Mouse (Mus musculus): Measurements from ENCODE around the gene Nynrin. TPM values are rescaled to one million over a fixed set of nuclear protein-coding genes. Genes with fewer than 3 reads are reported as not detected.
A peak's percentile ranks its signal among the peaks of the same experiment; 100 is the strongest.

Gene Nynrin
- polyA plus RNA-seq, 1 experiment from 2014 or later = 4.2 TPM

DNA sequence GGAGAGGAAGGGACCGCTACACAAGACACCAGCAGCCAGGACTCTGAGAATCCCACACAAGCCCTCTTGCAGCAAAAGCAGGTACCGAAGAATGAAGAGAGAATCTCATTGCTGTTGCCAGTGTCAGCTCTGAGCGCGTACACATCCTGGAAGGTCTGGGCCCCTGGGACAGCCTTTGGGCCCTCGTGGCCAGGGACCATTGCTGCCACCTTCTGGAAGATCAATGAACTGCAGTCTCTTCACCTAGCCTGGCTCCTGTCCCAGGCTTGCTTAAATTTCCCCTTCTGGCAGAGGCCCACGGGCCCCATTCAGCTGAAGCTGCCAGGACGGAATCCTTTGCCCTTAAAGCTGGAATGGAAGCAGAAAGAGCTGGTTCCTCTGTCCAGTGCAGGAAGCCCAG is 10.0 kb downstream of the Nynrin start:
- ATAC-seq (peak; percentile 85), DNase-seq (ENCODE audit: low spot score) (peak; percentile 87)
- Histone ChIP-seq H3K4me3 (ENCODE audit: low read depth, low read length) (no peak overlapping the region), H3K9ac (replicated peaks; ENCODE audit: low read depth) (no peak overlapping the region), H3K27me3 (replicated peaks; ENCODE audit: insufficient read depth, low read length) (no peaks in the 10 kb centered on the region), H3K9me3 (ENCODE audit: low read length) (no peaks in the 10 kb centered on the region), H3K4me2 (replicated peaks; ENCODE audit: low read depth, low read length) (no peak overlapping the region), H3K36me3 (ENCODE audit: insufficient read depth, low read length) (peaks cover 6% of the 10 kb centered on the region), H3K27ac (ENCODE audit: low read length) (no peak overlapping the region), H3K4me1 (ENCODE audit: insufficient read depth, low read depth, low read length) (0 out of 2 replicates have a peak, but pooled peaks cover 3% of the 10 kb centered on the region)
- peak; percentile 97 for TF ChIP-seq CTCF (IDR thresholded peaks at IDR 0.05)
- no peak for TF ChIP-seq EP300 (IDR thresholded peaks at IDR 0.05)
- WGBS = 19% methylated on average over 7 of the region's 7 CpGs

DNA sequence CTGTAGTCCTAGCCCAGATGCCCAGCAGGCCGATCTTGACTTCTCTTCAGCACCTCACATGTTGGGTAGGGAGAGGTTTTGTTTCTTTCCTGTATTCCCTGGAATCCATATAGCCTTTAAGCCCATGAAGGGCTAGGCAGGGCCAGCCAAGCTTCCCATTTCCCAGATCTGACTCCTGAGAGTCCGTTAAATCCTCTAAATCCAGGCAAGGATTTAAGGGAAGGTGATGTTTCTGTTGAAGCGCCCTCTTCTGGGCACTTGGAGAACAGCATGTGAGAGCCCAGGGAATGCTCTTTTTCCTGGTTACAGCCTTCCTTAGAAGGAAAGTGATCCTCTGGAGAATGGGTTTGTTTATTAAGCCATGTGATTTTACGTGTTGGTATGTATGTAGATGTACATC is 13.2 kb downstream of the Nynrin start:
- peak; percentile 90 for TF ChIP-seq CTCF (IDR thresholded peaks at IDR 0.05)
- TF ChIP-seq EP300 (IDR thresholded peaks at IDR 0.05) = no peak
- peaks cover 22% of the 10 kb centered on the region for H3K36me3 ChIP-seq (ENCODE audit: insufficient read depth, low read length)
- WGBS = 31% methylated on average over 4 of the region's 4 CpGs

DNA sequence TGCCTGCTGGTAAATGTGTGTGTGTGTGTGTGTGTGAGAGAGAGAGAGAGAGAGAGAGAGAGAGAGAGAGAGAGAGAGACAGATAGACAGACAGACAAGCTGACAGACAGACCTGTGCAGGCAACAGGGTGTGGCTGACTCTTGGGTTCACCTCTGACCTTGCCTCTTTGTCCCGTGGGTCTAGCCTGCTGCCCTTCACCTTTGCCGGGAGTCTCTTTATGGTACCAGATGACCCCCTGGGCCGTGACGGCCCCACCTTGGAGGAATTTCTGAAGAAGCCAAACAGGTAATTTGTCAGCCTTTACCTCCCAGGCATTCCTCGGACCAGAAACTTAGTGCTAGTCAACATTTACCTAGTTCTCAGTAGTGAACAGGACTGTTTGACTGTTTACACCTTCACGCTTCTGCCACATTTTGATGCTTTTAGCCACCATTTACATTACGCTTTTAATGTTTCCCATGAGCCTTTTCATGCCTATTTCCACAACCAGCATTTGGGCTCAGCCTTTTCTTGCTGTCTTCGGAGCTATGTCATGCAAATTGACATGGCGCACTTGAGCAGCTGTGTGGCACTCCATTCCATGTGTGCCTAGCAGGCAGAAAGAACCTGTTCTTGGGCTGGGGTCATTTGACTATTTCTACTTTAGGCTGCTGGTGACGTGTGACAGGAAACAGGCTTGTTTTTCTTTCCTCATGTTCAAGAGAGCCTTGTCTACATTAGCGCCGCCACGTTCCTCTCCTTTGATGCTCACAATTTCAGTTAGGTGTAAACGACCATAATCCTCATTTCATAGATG is 14.6 kb downstream of the Nynrin start:
- H3K9me3 ChIP-seq (ENCODE audit: low read length) = no peaks in the 10 kb centered on the region
- DNase-seq (ENCODE audit: low spot score) (no peak), ATAC-seq (no peak)
- peaks cover 22% of the 10 kb centered on the region for H3K36me3 ChIP-seq (ENCODE audit: insufficient read depth, low read length)
- no peak overlapping the region for H3K27ac ChIP-seq (ENCODE audit: low read length)
- TF ChIP-seq EP300 (IDR thresholded peaks at IDR 0.05) (no peak), CTCF (IDR thresholded peaks at IDR 0.05) (no peak)
- H3K4me1 ChIP-seq (ENCODE audit: insufficient read depth, low read depth, low read length) = no peaks in the 10 kb centered on the region
- no peaks in the 10 kb centered on the region for H3K27me3 ChIP-seq (replicated peaks; ENCODE audit: insufficient read depth, low read length)
- no peak overlapping the region for H3K9ac ChIP-seq (replicated peaks; ENCODE audit: low read depth)
- 82% methylated on average over 14 of the region's 14 CpGs for WGBS
- no peak overlapping the region for H3K4me2 ChIP-seq (replicated peaks; ENCODE audit: low read depth, low read length)
- H3K4me3 ChIP-seq (ENCODE audit: low read depth, low read length) = no peak overlapping the region

More for the DNA sequence above, 13.2 kb downstream of the Nynrin start:
- DNase-seq (ENCODE audit: low spot score) (peak; percentile 77), ATAC-seq (no peak)
- Histone ChIP-seq H3K4me2 (replicated peaks; ENCODE audit: low read depth, low read length) (no peak overlapping the region), H3K9me3 (ENCODE audit: low read length) (no peaks in the 10 kb centered on the region), H3K9ac (replicated peaks; ENCODE audit: low read depth) (no peak overlapping the region), H3K27ac (ENCODE audit: low read length) (no peak overlapping the region), H3K4me3 (ENCODE audit: low read depth, low read length) (no peak overlapping the region), H3K4me1 (ENCODE audit: insufficient read depth, low read depth, low read length) (no peaks in the 10 kb centered on the region), H3K27me3 (replicated peaks; ENCODE audit: insufficient read depth, low read length) (no peaks in the 10 kb centered on the region)

DNA sequence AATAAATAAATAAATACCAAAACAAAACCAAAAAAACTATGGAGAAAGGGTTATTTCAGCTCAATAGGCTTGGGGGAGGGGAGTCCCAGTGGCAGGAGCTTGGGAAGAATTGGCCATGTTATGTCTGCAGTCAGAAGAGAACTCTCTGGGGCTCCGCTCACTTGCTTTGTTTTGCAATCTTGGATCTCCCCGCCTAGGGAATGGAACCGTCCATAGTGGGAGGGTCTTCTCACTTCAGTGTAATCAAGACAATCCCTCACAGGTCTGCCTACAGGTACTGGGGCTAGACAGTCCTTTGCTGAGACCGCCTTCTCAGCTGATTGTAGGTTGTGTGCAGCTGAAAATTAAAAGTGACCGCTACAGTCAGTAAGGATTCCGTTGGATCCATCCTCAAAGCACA is 15.7 kb downstream of the Nynrin start:
- WGBS = 92% methylated on average over 6 of the region's 6 CpGs
- DNase-seq (ENCODE audit: low spot score) = no peak
- Histone ChIP-seq H3K9me3 (ENCODE audit: low read length) (no peaks in the 10 kb centered on the region), H3K27me3 (replicated peaks; ENCODE audit: insufficient read depth, low read length) (no peaks in the 10 kb centered on the region), H3K9ac (replicated peaks; ENCODE audit: low read depth) (no peak overlapping the region), H3K4me1 (ENCODE audit: insufficient read depth, low read depth, low read length) (no peaks in the 10 kb centered on the region), H3K4me2 (replicated peaks; ENCODE audit: low read depth, low read length) (no peak overlapping the region), H3K27ac (ENCODE audit: low read length) (no peak overlapping the region), H3K36me3 (ENCODE audit: insufficient read depth, low read length) (peaks cover 22% of the 10 kb centered on the region), H3K4me3 (ENCODE audit: low read depth, low read length) (no peak overlapping the region)
- no peak for TF ChIP-seq CTCF (IDR thresholded peaks at IDR 0.05)
- TF ChIP-seq EP300 (IDR thresholded peaks at IDR 0.05) = no peak
- ATAC-seq = no peak

DNA sequence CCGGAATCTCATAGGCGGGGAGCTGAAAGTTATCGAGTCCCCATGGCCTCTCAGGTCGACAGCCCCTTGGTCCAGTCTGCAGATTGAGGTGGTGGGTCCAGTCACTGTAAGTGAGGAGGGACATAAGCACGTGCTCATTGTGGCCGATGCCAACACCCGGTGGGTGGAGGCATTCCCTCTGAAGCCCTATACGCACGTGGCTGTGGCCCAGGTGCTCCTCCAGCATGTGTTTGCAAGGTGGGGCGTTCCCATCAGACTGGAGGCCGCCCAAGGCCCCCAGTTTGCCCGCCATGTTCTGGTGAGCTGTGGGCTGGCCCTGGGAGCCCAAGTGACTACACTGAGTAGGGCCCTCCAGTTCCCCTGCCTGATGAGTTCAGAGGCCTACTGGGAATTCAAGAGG is 18.2 kb downstream of the Nynrin start:
- ATAC-seq (no peak), DNase-seq (ENCODE audit: low spot score) (no peak)
- no peak overlapping the region for H3K9ac ChIP-seq (replicated peaks; ENCODE audit: low read depth)
- H3K27ac ChIP-seq (ENCODE audit: low read length) = no peak overlapping the region
- no peaks in the 10 kb centered on the region for H3K4me1 ChIP-seq (ENCODE audit: insufficient read depth, low read depth, low read length)
- no peak overlapping the region for H3K4me3 ChIP-seq (ENCODE audit: low read depth, low read length)
- no peaks in the 10 kb centered on the region for H3K27me3 ChIP-seq (replicated peaks; ENCODE audit: insufficient read depth, low read length)
- peaks cover 22% of the 10 kb centered on the region for H3K36me3 ChIP-seq (ENCODE audit: insufficient read depth, low read length)
- H3K4me2 ChIP-seq (replicated peaks; ENCODE audit: low read depth, low read length) = no peak overlapping the region
- 87% methylated on average over 12 of the region's 12 CpGs for WGBS
- no peaks in the 10 kb centered on the region for H3K9me3 ChIP-seq (ENCODE audit: low read length)
- no peak for TF ChIP-seq CTCF (IDR thresholded peaks at IDR 0.05)
- no peak for TF ChIP-seq EP300 (IDR thresholded peaks at IDR 0.05)

DNA sequence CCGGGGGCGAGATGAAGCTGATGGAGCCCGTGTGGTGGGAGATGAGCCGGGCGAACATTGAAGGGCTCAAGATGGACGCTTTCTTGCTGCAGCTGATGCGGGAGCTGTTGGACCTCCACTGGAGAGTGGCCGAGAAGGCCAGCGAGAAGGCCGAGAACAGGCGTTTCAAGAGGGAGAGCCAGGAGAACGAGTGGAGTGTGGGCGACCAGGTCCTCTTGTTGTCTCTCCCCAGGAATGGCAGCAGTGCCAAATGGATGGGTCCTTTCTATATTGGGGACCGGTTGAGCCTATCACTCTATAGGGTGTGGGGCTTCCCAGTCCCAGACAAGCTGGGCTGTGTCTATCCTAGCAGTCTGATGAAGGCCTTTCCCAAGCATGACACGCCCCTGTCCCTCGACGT is 18.7 kb downstream of the Nynrin start:
- DNase-seq (ENCODE audit: low spot score) (no peak), ATAC-seq (no peak)
- Histone ChIP-seq H3K9ac (replicated peaks; ENCODE audit: low read depth) (no peak overlapping the region), H3K4me1 (ENCODE audit: insufficient read depth, low read depth, low read length) (peaks cover 2% of the 10 kb centered on the region; the same call in 1 of the 2 replicates), H3K36me3 (ENCODE audit: insufficient read depth, low read length) (peaks cover 22% of the 10 kb centered on the region), H3K4me2 (replicated peaks; ENCODE audit: low read depth, low read length) (no peak overlapping the region), H3K4me3 (ENCODE audit: low read depth, low read length) (no peak overlapping the region), H3K27me3 (replicated peaks; ENCODE audit: insufficient read depth, low read length) (no peaks in the 10 kb centered on the region), H3K27ac (ENCODE audit: low read length) (no peak overlapping the region), H3K9me3 (ENCODE audit: low read length) (no peaks in the 10 kb centered on the region)
- WGBS = 85% methylated on average over 17 of the region's 17 CpGs
- TF ChIP-seq CTCF (IDR thresholded peaks at IDR 0.05) (no peak), EP300 (IDR thresholded peaks at IDR 0.05) (no peak)

All from lung, postnatal 0 days (tissue).